Mouse (Mus musculus) adrenal gland, adult 18-20 months (tissue): ENCODE results near the gene Kat7. TPM values are rescaled to one million over a fixed set of nuclear protein-coding genes. Genes with fewer than 3 reads are reported as not detected.

Experiments
- DNase-seq, 2 experiments: peaks; one replicate each; pipeline ENCODE4 v3.0.0; 2021 to 2022; ENCODE audit warnings: low spot score in 2 of 2
- total RNA-seq, 2 experiments: library from RNA; stranded (reverse); gene quantifications; 1 replicate in 1 of 2; 2 replicates in 1 of 2; pipeline ENCODE4 v1.2.3; 2021

Kat7 gene
- total RNA-seq, 2 experiments from 2014 or later = 54.9 to 59.0 TPM

GRCm38 (mm10) chr11:95238477-95238876 is 71.6 kb downstream of the Kat7 start:
- DNase-seq = no peak

GRCm38 (mm10) chr11:95232329-95232696 is 77.7 kb downstream of the Kat7 start:
- no peak for DNase-seq

DNA sequence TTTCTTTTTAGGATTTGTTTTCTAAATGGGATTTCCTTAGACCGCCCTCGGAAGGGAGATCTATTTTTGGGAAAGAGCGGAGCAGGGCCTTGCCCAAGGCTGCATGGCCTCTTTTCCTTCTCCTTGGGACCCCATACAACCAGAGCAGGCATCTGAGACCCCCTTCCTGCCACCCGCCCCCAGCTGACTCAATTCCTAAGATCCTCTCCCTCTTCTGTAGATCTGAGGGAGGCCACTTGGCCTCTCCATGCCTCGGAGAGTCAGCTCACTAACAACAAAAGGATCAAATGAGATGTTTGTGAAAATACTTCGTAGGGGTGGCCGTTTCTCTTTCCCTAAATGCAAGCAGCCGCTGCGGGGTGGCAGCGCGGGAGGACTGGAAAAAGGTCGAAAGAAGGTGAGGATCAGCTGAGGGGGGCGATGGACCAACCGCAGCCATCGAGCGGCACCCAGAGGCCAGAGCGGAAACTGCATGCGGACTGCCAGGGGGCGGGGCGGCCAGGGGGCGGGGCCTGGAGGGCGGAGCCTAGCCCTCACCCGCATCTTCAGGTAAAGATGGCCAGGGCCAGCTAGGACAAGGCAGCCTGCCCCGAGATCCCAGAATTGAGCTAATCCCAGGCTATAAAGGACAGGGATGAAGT is 78.2 kb downstream of the Kat7 start:
- DNase-seq = peak; percentile 76 to 80

DNA sequence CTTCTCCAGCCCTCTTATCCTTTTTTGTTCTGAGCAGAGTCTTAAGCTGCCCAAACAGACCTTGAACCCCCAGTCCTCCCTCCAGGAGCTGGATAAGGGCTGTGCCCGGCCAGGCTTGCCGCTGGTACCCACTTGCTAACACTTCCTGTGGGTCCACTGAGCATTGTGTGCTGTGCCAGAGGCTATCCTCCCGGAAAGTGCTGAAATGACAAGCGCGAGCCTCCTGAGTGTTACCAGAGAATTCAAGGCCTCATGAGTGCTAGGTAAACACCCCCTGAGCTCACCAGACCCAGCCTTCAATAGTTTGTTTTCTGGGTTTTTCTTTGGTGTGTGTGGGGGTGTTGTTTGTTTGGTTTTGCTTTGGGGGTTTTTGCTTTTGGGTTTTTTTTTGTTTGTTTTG is 82.6 kb downstream of the Kat7 start:
- no peak for DNase-seq

GRCm38 (mm10) chr11:95225448-95225847 is 84.6 kb downstream of the Kat7 start:
- no peak for DNase-seq

Other genes with a start within 250 kb of the Kat7 start
- 10 to 100 TPM; 33.9 to 44.6 TPM for gene Itga3, start 233.4 kb downstream of the Kat7 start, total RNA-seq
- gene Dlx3, start 190.1 kb downstream of the Kat7 start, total RNA-seq = not detected
- gene Dlx4, start 164.0 kb downstream of the Kat7 start, total RNA-seq = not detected
- not detected for gene Tac4, start 48.7 kb downstream of the Kat7 start, total RNA-seq
- gene Fam117a, start 26.8 kb upstream of the Kat7 start, total RNA-seq = 10 to 100 TPM; 11.7 to 21.8 TPM
- gene Slc35b1, start 74.4 kb upstream of the Kat7 start, total RNA-seq = 10 to 100 TPM; 55.7 to 65.8 TPM
- 100 to 1,000 TPM; 134 to 145 TPM for gene Spop, start 103.8 kb upstream of the Kat7 start, total RNA-seq
- 1 to 10 TPM; 2.3 to 9.4 TPM for gene Nxph3, start 204.3 kb upstream of the Kat7 start, total RNA-seq